Mouse (Mus musculus) c-Kit-positive CD71-positive TER-119-negative erythroid progenitor cells, embryonic 14.5 days (primary cell): Measurements from ENCODE around the gene Enpp4.

ENCODE experiments used
- DNase-seq: peaks from one replicate; pipeline ENCODE4 v3.0.0-alpha.2; 2013; ENCODE audit warnings: low read depth

Gene Enpp4

DNA sequence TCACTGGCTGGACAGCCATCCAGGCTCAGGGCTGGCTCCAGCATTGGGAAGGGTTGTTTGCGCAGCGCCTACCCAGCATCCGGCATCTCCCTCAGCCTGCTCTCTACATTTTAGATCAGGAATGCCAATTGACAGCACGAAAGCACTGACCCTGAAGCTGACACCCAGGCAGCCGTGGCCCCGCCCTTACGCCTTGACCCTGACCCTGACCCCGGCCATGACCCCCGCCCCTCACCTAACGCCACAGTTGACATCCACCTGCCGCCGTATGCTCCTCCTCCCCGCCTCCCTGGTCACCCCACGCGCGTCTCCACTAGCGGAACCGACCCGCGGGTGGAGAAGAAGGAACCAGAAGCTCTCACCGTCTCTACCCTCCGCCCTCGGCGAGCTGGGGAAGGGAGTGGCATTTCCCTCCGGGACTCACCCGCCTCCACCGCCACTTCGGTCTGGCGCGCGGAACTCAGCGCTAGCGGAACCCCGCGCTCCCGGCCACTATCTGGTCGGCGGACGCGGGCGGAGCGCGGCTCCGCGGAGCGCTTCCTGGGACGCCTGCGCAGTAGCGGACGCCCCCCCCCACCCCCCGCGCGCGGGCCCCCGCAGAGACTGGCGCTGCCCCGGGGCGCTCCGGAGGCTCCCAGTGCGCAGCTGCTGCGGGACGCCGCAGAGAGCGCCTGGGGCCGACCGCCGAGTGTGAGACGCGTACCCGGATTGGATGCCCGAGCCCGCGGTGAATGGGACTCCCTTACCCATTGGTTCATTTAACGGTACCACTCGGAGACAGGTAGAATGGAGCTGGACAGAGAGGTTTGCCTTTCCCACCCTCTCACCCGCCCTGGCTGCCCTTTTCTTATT, at the start of gene Enpp4:
TSS of gene Enpp4 (minus strand) at position 523 of the 852 bp plus-strand sequence.
- DNase-seq = peak; percentile 73

DNA sequence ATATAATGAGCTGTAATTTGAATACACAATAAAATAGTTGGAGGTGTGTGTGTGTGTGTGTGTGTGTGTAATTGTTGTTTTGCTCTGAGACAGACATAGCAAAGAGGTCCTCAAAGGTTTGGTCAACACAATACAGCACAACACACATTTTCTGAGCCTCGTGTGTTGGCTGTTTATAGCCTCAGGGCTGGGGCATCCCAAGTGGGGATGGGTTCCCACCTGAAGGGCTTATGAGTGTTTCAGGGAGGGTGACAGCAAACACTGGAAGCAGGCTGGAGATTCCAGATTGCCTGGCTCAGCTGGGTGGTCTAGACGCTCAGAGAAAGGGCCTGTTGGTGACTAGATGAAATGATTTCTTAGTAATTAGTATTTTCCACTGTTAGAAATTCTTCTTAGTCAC, 49.6 kb upstream of the Enpp4 start:
- no peak for DNase-seq

DNA sequence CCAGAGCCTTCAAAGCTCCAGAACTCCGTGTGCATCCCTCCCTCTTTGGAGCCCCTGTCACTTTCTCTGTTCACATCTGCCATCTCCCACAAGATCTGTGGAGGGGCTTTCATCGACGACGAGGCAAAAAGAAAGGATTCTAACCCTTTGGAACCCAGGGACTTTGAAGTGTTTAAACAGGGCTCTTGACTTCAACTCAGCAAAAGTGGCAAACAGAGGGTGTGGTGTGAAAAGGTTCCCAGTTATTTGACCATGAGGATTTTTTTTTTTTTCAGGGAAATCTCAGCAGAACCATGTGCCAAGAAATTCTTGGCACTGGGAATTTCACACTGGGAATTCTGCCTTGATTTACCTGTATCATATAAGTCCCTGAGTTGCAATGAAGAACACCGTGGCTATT, 48.3 kb upstream of the Enpp4 start:
- no peak for DNase-seq

DNA sequence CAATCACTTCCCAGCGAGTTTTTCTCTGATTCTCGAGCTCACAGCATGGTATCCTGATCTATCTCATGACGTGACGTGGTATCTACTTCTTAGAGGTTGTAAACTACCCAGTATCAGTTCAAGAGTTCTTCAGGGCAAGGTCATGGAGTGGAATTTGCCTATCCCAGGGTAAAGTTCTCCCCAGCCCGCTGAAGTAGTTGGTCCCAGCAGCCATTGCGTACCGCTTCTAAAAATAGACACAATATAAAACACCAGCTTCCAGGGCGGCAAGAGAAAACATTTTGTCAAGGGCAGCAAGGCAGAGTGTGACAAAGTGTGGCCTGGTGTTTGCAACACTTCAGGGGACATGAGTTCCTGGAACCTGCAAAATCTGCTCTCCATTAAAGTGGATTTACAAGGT, 46.3 kb upstream of the Enpp4 start:
- no peak for DNase-seq

DNA sequence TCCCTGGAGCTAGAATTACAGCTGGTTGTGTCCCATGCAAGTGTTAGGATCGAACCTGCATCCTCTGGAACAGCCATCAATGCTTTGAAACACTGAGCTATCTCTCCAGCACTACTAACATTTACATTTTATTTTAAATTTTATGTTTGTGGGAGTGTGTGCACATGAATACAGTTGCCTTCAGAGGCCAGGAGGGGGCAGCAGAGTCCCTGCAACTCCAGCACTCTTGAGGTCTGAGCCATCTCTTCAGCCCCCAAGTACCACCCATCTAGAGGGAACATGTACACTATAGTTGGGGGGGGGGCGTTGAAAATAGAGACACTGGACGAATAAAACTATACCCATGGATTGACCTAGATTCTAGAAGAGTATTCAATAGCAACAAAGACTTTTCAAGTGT, 45.5 kb upstream of the Enpp4 start:
- no peak for DNase-seq

DNA sequence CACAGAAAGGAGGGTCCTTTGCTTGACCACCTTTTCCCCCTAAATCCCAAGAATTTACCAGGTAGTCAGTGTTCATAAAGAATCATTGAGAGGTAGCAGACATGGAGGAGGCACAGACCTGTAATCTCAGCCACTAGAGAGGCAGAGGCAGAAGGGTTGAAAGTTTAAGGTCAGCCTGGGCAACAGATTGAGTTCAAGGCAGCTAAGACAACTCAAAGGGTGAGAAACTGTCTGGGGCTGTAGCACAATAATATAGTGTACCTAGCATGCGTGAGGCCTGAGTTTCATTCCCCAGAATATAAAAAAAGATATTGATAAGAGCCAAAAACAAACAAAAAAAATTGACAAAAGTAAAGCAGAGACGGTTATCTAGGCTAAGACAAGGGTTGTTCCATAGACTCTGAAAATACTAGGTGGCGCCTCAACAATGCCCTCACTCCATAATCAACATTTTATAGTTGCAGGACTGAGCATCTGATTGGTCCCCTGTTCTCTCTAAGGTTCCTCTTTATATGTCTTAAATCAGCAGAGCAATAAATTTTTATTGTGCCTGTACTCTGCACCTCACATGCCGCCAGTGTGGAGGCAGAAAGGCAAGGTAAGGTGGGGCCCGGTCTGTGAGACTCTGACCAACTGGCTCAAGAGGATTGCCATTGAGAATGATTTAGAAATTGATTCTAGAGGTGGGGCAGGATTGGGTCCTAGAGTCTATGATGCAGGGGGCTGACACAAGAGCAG, 42.7 kb upstream of the Enpp4 start:
- DNase-seq = no peak

DNA sequence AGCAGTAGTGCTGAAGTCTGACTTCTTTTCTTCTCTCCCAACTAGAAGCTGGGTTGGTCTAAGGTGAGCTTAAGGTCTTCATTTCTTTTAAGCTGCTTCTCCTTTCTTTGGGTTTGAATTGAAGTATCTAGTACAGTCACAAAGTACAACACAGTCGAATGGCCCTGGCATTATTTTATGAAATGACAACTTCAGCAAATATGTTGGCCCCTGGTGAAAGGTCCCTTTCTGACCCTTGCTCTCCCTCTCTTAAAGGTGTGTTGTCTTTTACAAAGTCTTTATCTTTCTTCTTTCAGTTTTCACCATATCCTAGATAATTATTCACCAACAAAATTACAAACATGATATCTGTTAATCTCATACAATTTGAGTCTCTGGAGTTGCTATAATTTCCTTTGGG, 40.2 kb upstream of the Enpp4 start:
- no peak for DNase-seq

DNA sequence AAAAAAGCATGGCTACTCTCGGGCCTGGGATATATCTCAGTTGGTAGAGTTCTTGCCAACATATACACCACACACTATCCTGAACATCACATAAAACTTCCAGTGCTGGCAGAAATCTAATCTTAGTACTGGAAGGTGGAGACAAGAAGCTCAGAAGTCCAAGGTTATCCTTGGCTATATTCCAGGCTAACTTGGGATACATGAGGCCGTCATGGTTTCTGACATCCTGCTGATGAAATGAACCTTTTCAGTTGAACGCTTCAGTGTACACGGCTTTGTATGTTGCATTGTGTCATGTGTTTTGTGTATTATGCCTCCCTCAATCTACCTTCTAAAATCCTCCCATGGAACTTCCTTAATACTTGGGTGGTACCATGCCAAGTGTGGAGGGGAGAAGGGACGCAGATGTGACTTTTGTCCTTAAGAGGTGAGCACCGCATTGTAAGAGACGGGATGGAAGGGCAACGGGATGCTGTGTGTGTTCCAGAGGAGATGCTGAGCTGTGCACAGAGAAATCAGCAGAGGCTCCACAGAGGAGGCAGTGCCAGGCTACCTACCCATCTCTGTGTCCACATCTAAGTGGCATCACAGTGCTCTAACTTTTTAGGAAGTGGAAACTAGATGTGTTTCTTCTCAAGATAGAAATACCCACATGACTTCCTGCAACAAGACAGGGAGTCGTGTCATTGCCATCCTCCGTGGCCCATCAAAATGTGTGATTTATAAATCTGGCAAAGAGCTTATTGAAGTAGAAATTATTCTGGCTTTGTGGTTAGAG, 31.4 kb upstream of the Enpp4 start:
- DNase-seq = no peak

DNA sequence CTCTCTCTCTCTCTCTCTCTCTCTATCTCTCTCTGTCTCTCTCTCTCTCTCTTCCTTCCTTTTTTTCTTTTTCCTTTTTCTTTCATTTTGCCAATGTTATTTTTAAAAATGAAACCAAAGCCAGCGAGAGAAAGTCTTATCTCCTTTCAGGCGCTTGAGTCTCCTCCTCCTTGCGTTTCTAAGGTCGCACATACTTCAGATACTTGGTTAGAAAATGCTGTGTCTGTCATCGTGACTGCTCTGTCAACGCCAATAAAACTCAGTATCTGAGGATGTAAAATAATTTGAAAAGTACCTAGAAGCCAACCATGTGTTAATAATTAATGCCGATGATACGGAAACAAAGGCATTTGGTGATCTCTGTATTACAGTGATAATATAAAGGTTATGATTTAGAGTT, 30.4 kb upstream of the Enpp4 start:
- no peak for DNase-seq

DNA sequence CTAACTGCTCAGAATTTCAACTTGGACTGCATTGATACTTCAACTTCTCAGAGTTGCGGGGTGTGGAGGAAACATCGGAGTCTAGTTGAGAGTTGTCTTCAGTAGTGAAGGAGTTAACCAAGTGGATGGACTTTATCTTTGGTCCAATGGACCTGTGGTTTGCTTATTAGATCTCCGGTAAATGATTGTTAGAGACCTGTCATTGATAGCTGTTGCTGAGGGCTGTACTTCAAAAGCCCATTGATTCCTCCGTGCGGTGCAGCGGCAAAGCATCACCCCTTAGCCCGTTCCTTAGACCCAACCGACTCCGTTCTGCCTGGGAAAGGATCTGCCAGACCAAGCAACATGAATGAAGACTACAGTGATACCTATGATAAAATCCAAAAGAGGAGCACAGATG, 28.9 kb upstream of the Enpp4 start:
- DNase-seq = no peak

DNA sequence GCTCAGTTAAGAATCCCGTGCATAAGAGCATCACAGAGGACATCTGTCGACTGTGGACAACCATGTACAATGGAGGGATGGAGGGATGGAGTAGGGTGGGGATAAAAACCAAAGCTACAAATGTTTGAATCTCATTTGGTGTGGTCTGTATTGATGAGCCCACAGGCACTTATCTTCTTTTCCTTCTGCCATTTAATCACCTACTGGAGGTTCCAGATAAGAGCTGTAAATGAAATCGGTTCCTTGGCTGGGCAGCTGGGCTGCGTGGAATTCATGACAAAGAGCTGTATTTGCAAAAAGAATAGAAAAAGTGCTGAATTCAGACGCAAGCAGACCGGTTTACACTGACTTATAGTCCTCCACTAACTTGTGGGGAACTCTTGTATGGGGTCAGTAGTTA, 28.5 kb upstream of the Enpp4 start:
- no peak for DNase-seq

DNA sequence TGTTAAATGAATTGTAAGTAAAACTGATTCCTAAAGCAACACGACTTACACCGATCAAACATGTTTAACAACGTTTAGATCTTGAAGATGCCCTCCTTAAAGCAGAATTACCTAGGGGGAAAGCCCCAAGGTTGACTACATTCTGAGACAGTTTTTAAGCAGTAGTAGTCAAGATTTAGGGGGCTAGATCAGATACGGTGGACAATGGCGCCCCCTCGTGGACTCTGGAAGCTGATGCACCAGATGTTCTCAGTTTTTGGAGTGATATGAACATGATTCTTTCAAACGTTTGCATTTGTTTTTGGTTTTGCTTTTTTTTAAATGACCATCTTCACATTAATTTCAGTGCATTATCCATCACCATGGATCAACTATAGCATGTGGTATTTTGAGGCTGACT, 24.8 kb upstream of the Enpp4 start:
- DNase-seq = peak; percentile 60

DNA sequence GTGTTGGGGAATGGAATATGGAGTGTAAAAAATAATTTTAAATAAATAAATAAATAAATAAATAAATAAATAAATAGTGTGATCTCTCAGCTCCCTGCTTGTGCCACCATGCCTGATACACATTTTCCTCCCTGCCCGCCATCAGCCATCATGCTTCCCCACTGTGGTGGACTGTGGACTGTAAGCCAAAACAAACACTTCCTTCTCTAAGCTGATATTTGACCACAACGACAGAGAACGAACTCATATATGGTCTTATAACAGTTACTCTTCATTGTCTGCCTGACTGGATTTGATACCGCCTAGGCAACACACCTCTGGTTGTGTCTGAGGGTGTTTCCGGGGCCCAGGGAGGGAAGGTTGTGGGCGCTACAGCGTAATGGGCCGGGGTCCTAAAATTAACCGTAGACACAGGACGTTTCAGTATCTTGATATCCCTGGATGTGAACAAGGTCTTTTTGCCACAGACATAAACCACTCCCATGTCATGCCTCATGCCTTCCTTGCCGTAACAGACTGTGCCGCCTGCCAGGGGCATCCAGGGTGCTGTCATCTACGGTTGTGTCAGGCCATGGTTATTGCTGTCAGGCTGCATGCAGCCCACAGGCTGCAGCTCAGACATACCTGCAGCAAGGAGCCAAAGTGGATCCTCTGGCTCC, 23.6 kb upstream of the Enpp4 start:
- DNase-seq = no peak

DNA sequence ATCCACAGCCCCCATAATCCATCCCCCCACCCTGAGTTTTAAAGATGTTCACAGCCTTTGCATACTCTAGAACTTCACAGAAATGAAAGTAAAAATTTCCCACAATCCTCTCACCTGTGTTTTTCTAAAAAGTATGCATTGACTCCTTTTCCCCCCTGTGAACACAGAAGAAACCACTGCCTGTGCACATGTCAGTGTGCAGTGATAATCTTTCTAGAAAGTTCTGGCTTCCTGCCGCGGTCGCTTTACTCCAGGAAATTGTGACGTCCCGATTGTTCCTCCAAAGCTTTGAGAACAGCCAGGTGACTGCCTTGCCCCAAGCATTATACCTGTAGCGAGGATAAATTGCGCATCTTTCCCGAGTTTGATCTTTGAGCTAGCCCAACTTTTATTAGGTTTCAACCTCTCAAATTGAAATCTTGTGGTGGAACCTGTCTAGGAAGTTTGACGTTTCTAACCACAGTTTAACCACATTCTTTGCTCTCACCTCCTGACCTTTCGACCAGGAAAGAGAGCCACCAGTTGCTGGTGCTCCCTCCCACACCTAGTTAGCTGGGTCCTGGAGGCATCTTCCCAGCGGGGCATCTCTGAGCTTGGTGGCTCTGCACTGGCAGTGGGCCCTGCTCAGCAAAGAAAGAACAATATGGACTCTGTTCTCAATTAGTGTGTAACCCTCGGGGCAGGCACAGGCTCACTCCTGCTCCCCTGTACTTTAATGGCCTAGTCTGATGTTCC, 15.9 kb upstream of the Enpp4 start:
- DNase-seq = no peak

DNA sequence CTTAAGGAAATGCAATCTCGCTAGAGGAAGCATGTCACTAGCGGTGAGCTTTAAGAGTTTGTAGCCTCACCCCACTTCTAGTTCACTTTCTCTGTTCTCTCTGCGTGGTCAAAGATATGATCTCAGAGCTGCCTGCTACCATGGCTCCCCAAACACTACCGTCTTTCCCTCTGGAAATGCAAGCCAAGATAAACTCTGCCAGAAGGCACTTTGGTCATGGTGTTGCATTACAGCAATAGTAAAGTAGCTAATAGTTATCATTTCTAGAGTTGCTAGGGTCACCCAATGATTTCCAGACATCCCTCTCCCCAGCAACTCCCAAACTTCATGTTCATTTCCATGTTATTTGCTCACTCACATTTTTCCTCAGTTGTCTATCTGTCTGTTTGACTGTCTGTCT, 12.6 kb upstream of the Enpp4 start:
- DNase-seq = no peak

DNA sequence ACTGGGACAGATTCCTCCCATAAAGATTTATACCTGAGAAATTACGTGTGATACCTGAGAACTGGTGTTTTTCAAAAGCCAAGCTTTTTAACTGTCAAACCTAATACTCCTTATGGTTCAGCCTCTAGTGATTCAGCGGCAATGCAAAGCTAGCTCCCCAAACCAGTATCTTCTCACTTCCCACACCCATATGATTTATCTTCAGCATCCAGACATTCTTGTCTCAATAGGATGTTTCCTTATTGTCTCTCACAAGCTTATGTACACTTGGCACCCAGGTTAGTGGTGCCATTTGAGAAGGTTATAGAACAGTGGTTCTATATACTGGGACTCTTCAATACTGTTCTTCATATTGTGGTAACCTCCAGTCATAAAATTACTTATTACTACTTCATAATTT, 12.1 kb upstream of the Enpp4 start:
- DNase-seq = peak; percentile 43

DNA sequence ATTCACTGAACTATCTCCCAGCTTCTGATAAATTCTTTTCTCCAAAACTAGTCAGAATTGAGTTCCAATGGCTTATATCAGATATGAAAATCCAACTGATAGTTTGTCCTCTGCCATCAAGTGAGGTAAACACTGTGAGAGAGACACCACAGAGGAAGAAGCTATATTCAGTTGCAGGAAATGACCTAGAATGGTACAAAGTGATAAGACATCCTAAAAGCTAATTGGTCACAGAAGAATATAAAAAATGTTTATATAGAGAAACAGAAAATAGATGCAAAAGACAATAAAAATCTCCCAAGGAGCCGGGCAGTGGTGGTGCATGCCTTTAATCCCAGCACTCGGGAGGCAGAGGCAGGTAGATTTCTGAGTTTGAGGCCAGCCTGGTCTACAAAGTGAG, 11.0 kb upstream of the Enpp4 start:
- DNase-seq = no peak

DNA sequence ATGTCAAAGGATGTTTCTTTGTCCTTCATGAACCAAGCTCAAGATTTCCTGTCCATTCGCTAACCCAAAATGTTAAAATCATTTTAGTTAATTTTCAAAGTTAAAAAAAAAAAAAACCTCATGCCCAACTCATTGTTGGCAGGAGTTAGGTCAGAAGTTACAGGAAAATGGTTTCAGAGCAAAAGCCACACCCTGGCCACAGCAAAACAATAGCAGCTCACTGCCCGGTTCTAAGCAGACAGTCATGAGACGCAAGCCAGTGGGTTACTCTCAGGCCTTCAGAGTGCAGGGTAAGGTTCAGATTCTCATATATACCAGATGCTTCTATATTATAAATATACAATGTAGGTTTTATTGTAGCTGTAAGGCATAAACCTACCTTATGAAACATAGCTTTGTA, 2.7 kb upstream of the Enpp4 start:
- DNase-seq = no peak

DNA sequence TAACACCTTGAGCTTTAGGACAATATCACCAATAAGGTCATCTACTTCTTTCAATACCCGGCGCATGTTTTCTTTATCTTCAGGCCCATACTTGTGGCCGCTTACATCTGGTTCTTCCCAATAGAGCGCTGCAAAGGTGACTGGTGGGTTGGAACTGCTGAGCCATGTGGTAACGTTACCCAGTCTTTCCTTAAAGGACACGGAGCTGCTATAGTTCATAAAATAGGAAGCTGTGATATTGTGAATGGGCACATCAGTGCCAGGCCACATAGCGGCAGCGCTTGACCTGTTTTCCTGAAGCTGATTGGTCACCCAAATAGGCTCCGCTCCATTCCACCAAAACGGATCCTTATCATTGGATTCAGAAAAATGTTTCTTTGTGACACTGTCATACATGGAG, 3.6 kb downstream of the Enpp4 start:
- no peak for DNase-seq

DNA sequence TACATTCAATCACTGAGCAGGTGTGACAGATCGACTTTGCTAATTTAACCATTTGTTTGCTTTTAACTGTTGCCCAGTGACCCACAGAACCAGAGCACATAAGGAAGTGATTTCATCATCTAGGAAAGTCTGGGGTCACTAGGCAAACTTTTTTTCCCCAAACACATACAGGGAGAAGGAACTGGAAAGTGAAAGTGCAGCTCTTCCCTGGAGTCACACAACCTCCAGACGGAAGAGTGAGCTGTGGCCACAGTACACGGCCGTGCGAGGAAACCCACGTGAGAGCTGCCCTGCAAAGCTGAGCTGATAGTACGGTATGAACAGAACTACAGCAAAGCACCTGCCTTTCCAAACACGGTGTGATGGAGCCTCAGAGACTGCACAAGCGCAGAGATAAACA, 4.7 kb downstream of the Enpp4 start:
- no peak for DNase-seq

DNA sequence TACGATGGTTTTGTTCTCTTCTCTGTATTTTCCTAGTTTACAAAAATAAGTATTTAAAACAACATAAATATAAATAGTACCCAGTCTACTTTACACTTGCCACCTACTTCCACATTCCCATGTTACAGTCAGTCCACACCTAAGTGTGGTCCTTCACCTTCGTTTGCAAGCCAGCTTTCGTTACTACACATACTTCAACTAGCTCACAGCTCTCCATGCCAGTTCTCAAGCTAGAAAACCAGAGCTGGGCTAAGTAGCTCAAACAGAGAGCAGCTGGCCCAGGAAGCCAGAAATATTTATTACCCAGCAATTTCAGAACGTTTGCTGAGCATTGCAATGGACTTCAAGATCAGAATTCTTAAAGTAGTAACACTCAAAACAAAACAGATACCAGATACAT, 5.1 kb downstream of the Enpp4 start:
- DNase-seq = no peak

DNA sequence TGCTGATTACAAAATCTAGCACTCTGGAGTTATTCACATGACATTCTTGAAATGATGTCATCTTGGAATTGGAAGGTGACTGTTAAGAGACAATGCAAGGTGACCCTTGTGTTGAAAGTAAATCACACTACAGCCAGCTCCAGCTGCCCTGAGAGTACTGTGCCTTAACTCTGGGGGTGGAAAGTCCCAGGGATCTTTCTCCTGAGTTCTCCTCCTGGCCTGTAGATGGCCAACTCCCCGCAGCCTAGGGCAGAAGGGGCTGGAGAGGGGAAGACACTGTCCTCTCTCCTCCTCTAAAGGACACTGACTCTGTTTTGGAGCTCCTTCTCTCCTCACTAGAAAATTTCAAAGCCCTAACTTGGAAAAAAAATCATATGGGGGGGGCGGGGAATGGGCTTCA, 14.1 kb downstream of the Enpp4 start:
- no peak for DNase-seq
